Mouse (Mus musculus): Measurements from ENCODE around the gene Adh1.
A peak's percentile ranks its signal among the peaks of the same experiment; 100 is the strongest.

The Adh1 gene

GRCm38 (mm10) chr3:138241371-138241770 lies 19.4 kb upstream of the Adh1 start:
- DNase-seq (ENCODE audit: low read depth), result no peak

GRCm38 (mm10) chr3:138242021-138242726 lies 18.6 kb upstream of the Adh1 start:
- no peak for DNase-seq (ENCODE audit: low read depth)

GRCm38 (mm10) chr3:138242933-138243332 lies 17.9 kb upstream of the Adh1 start:
- DNase-seq (ENCODE audit: low read depth), result no peak

- DNase-seq (ENCODE audit: low read depth), result no peak
Measured at GRCm38 (mm10) chr3:138244338-138244874, 16.4 kb upstream of the Adh1 start.

- DNase-seq (ENCODE audit: low read depth), result no peak
Measured at GRCm38 (mm10) chr3:138246511-138247020, 14.2 kb upstream of the Adh1 start.

- no peak for DNase-seq (ENCODE audit: low read depth)
Measured at GRCm38 (mm10) chr3:138247241-138247640, 13.6 kb upstream of the Adh1 start.

- no peak for DNase-seq (ENCODE audit: low read depth)
Measured at GRCm38 (mm10) chr3:138248011-138248410, 12.8 kb upstream of the Adh1 start.

GRCm38 (mm10) chr3:138248746-138249145 lies 12.0 kb upstream of the Adh1 start:
- peak; percentile 73 for DNase-seq (ENCODE audit: low read depth)

GRCm38 (mm10) chr3:138251156-138251555 lies 9.6 kb upstream of the Adh1 start:
- no peak for DNase-seq (ENCODE audit: low read depth)

GRCm38 (mm10) chr3:138254205-138254604 lies 6.6 kb upstream of the Adh1 start:
- no peak for DNase-seq (ENCODE audit: low read depth)

- DNase-seq (ENCODE audit: low read depth), result no peak
Measured at GRCm38 (mm10) chr3:138255366-138255765, 5.4 kb upstream of the Adh1 start.

GRCm38 (mm10) chr3:138255780-138256550 lies 4.8 kb upstream of the Adh1 start:
- peak; percentile 36 for DNase-seq (ENCODE audit: low read depth)

GRCm38 (mm10) chr3:138262568-138262967 lies 1.8 kb downstream of the Adh1 start:
- no peak for DNase-seq (ENCODE audit: low read depth)

- no peak for DNase-seq (ENCODE audit: low read depth)
Measured at GRCm38 (mm10) chr3:138263154-138263930, 2.6 kb downstream of the Adh1 start.

GRCm38 (mm10) chr3:138264648-138265047 lies 3.9 kb downstream of the Adh1 start:
- DNase-seq (ENCODE audit: low read depth), result no peak

- DNase-seq (ENCODE audit: low read depth), result no peak
Measured at GRCm38 (mm10) chr3:138270507-138270906, 9.7 kb downstream of the Adh1 start.

GRCm38 (mm10) chr3:138271297-138271696 lies 10.5 kb downstream of the Adh1 start:
- no peak for DNase-seq (ENCODE audit: low read depth)

GRCm38 (mm10) chr3:138273080-138273479 lies 12.3 kb downstream of the Adh1 start:
- peak; percentile 60 for DNase-seq (ENCODE audit: low read depth)

GRCm38 (mm10) chr3:138275100-138275499 lies 14.3 kb downstream of the Adh1 start:
- no peak for DNase-seq (ENCODE audit: low read depth)

GRCm38 (mm10) chr3:138282556-138282955 lies 21.8 kb downstream of the Adh1 start:
- DNase-seq (ENCODE audit: low read depth), result no peak

GRCm38 (mm10) chr3:138283831-138284230 lies 23.0 kb downstream of the Adh1 start:
- no peak for DNase-seq (ENCODE audit: low read depth)

GRCm38 (mm10) chr3:138285986-138286385 lies 25.2 kb downstream of the Adh1 start:
- DNase-seq (ENCODE audit: low read depth), result no peak

Measured in NIH3T3 (cell line).